Mouse (Mus musculus): ENCODE results near the gene Dnah12. TPM values are rescaled to one million over a fixed set of nuclear protein-coding genes. Genes with fewer than 3 reads are reported as not detected.

Dnah12 gene
- polyA plus RNA-seq (2016; fragmentation: Nextera tagmentation; extraction: Ambion mirVana): 0.05 and 0.06 TPM in 2 replicates

GRCm38 (mm10) chr14:26692974-26693373 is at the start of gene Dnah12:
Gene Dnah12 (plus strand): TSS chr14:26693274.
- no peaks in the 10 kb centered on the region for H3K27me3 ChIP-seq (replicated peaks)
- 82% methylated on average over 3 of the region's 3 CpGs for WGBS (ENCODE audit: insufficient replicate concordance)

GRCm38 (mm10) chr14:26645989-26646650 is 47.0 kb upstream of the Dnah12 start:
- H3K4me3 ChIP-seq: no peak overlapping the region

More at GRCm38 (mm10) chr14:26692974-26693373, at the start of gene Dnah12:
- no peak for ATAC-seq
- no peaks in the 10 kb centered on the region for H3K9me3 ChIP-seq (replicated peaks)
- no peak within 1 kb of the TSS for H3K4me3 ChIP-seq
- no peak within 1 kb of the TSS for H3K9ac ChIP-seq
- no peak within 1 kb of the TSS for H3K27ac ChIP-seq
- H3K36me3 ChIP-seq: no peaks in the 10 kb centered on the region
- H3K4me2 ChIP-seq: no peak within 1 kb of the TSS
- H3K4me1 ChIP-seq: no peaks in the 10 kb centered on the region

GRCm38 (mm10) chr14:26647811-26648210 is 45.3 kb upstream of the Dnah12 start:
- H3K27ac ChIP-seq: no peak overlapping the region
- peaks cover 7% of the 10 kb centered on the region; the same call in 1 of the 2 replicates for H3K4me1 ChIP-seq
- H3K9me3 ChIP-seq (replicated peaks): no peaks in the 10 kb centered on the region
- WGBS (ENCODE audit: insufficient replicate concordance): 82% methylated on average over 2 of the region's 2 CpGs
- no peak for ATAC-seq
- H3K4me3 ChIP-seq: no peak overlapping the region
- H3K36me3 ChIP-seq: peaks cover 48% of the 10 kb centered on the region
- H3K27me3 ChIP-seq (replicated peaks): no peaks in the 10 kb centered on the region
- no peak overlapping the region for H3K9ac ChIP-seq
- no peak overlapping the region for H3K4me2 ChIP-seq

More at GRCm38 (mm10) chr14:26645989-26646650, 47.0 kb upstream of the Dnah12 start:
- peaks cover 36% of the 10 kb centered on the region for H3K36me3 ChIP-seq
- H3K9me3 ChIP-seq (replicated peaks): no peaks in the 10 kb centered on the region
- no peak overlapping the region for H3K27ac ChIP-seq
- H3K9ac ChIP-seq: no peak overlapping the region
- WGBS (ENCODE audit: insufficient replicate concordance): 75% methylated on average over 5 of the region's 5 CpGs
- ATAC-seq: no peak
- no peak overlapping the region for H3K4me2 ChIP-seq
- no peaks in the 10 kb centered on the region for H3K27me3 ChIP-seq (replicated peaks)
- peaks cover 11% of the 10 kb centered on the region; the same call in 1 of the 2 replicates for H3K4me1 ChIP-seq

- no peak for ATAC-seq
- Histone ChIP-seq H3K4me3 (no peak overlapping the region), H3K4me2 (no peak overlapping the region), H3K9me3 (replicated peaks) (no peaks in the 10 kb centered on the region), H3K36me3 (peaks cover 78% of the 10 kb centered on the region), H3K27ac (no peak overlapping the region), H3K4me1 (no peaks in the 10 kb centered on the region), H3K9ac (no peak overlapping the region), H3K27me3 (replicated peaks) (no peaks in the 10 kb centered on the region)
Measured at GRCm38 (mm10) chr14:26651901-26652300, 41.2 kb upstream of the Dnah12 start.

GRCm38 (mm10) chr14:26658178-26658577 is 34.9 kb upstream of the Dnah12 start:
- H3K4me2 ChIP-seq: no peak overlapping the region
- no peak overlapping the region for H3K4me3 ChIP-seq
- no peaks in the 10 kb centered on the region for H3K9me3 ChIP-seq (replicated peaks)
- H3K9ac ChIP-seq: no peak overlapping the region
- H3K4me1 ChIP-seq: peaks cover 11% of the 10 kb centered on the region
- peaks cover 72% of the 10 kb centered on the region for H3K36me3 ChIP-seq
- ATAC-seq: no peak
- H3K27me3 ChIP-seq (replicated peaks): no peaks in the 10 kb centered on the region
- no peak overlapping the region for H3K27ac ChIP-seq

- no peak for ATAC-seq
- H3K36me3 ChIP-seq: peaks cover 70% of the 10 kb centered on the region
- H3K27me3 ChIP-seq (replicated peaks): no peaks in the 10 kb centered on the region
Measured at GRCm38 (mm10) chr14:26660233-26660632, 32.8 kb upstream of the Dnah12 start.

GRCm38 (mm10) chr14:26662016-26662415 is 31.1 kb upstream of the Dnah12 start:
- H3K4me3 ChIP-seq: no peak overlapping the region
- H3K9me3 ChIP-seq (replicated peaks): no peaks in the 10 kb centered on the region
- 79% methylated on average over 3 of the region's 3 CpGs for WGBS (ENCODE audit: insufficient replicate concordance)
- peaks cover 71% of the 10 kb centered on the region for H3K36me3 ChIP-seq
- H3K27me3 ChIP-seq (replicated peaks): no peaks in the 10 kb centered on the region
- no peak overlapping the region for H3K4me2 ChIP-seq
- H3K27ac ChIP-seq: peak overlapping the region; percentile 45; the same call in 1 of the 2 replicates
- ATAC-seq: no peak
- H3K9ac ChIP-seq: no peak overlapping the region
- peaks cover 25% of the 10 kb centered on the region for H3K4me1 ChIP-seq

More at GRCm38 (mm10) chr14:26660233-26660632, 32.8 kb upstream of the Dnah12 start:
- Histone ChIP-seq H3K9me3 (replicated peaks) (no peaks in the 10 kb centered on the region), H3K9ac (no peak overlapping the region), H3K27ac (no peak overlapping the region), H3K4me2 (no peak overlapping the region), H3K4me3 (no peak overlapping the region), H3K4me1 (peaks cover 11% of the 10 kb centered on the region)
- 91% methylated on average over 1 of the region's 1 CpGs for WGBS (ENCODE audit: insufficient replicate concordance)

GRCm38 (mm10) chr14:26662488-26662887 is 30.6 kb upstream of the Dnah12 start:
- Histone ChIP-seq H3K9ac (no peak overlapping the region), H3K4me3 (no peak overlapping the region), H3K27ac (peak overlapping the region; percentile 45; the same call in 1 of the 2 replicates), H3K27me3 (replicated peaks) (no peaks in the 10 kb centered on the region), H3K9me3 (replicated peaks) (no peaks in the 10 kb centered on the region), H3K4me2 (no peak overlapping the region), H3K36me3 (peaks cover 67% of the 10 kb centered on the region), H3K4me1 (peaks cover 30% of the 10 kb centered on the region)
- WGBS (ENCODE audit: insufficient replicate concordance): 45% methylated on average over 2 of the region's 2 CpGs
- peak; percentile 52; the same call in 1 of the 2 replicates for ATAC-seq

GRCm38 (mm10) chr14:26663851-26664250 is 29.2 kb upstream of the Dnah12 start:
- Histone ChIP-seq H3K27ac (no peak overlapping the region), H3K9me3 (replicated peaks) (no peaks in the 10 kb centered on the region), H3K4me1 (peaks cover 35% of the 10 kb centered on the region), H3K27me3 (replicated peaks) (no peaks in the 10 kb centered on the region), H3K9ac (no peak overlapping the region), H3K36me3 (peaks cover 56% of the 10 kb centered on the region), H3K4me3 (no peak overlapping the region), H3K4me2 (no peak overlapping the region)
- WGBS (ENCODE audit: insufficient replicate concordance): 78% methylated on average over 2 of the region's 2 CpGs
- no peak for ATAC-seq

GRCm38 (mm10) chr14:26667991-26668370 is 25.1 kb upstream of the Dnah12 start:
- WGBS (ENCODE audit: insufficient replicate concordance): 8% methylated on average over 6 of the region's 6 CpGs
- no peak for ATAC-seq
- Histone ChIP-seq H3K4me1 (peaks cover 50% of the 10 kb centered on the region), H3K9ac (peak overlapping the region; percentile 94), H3K27me3 (replicated peaks) (no peaks in the 10 kb centered on the region), H3K9me3 (replicated peaks) (no peaks in the 10 kb centered on the region), H3K27ac (peak overlapping the region; percentile 88), H3K4me3 (peak overlapping the region; percentile 97), H3K4me2 (peak overlapping the region; percentile 84), H3K36me3 (peaks cover 31% of the 10 kb centered on the region)

GRCm38 (mm10) chr14:26668371-26669291 is 24.4 kb upstream of the Dnah12 start:
- Histone ChIP-seq H3K4me2 (peak overlapping the region; percentile 84), H3K27ac (peak overlapping the region; percentile 88), H3K27me3 (replicated peaks) (no peaks in the 10 kb centered on the region), H3K4me1 (peaks cover 50% of the 10 kb centered on the region), H3K36me3 (peaks cover 28% of the 10 kb centered on the region), H3K9me3 (replicated peaks) (no peaks in the 10 kb centered on the region), H3K4me3 (peak overlapping the region; percentile 97), H3K9ac (peak overlapping the region; percentile 94)
- WGBS (ENCODE audit: insufficient replicate concordance): 1% methylated on average over 73 of the region's 73 CpGs
- peak; percentile 62 for ATAC-seq

Measured in liver, embryonic 12.5 days (tissue).